Comparison of ENCODE assay signal across 7 mouse cellular contexts in genomic region chr9:107305601-107306542, GRCm38 (mm10). TPM values are rescaled to one million over a fixed set of nuclear protein-coding genes. Genes with fewer than 3 reads are reported as not detected.
A peak's percentile ranks its signal among the peaks of the same experiment; 100 is the strongest.
DNase-seq lines count a peak whose midpoint lies in the region; ATAC-seq and TF ChIP-seq lines count a peak whose summit lies in the region.

No protein-coding gene starts in this region.

- peak overlapping the region; percentile 38; the same call in 1 of the 2 replicates for H3K4me3 ChIP-seq in G1E (ENCODE audit: low read depth, low read length)
- H3K4me3 ChIP-seq in intestine, embryonic 16.5 days (ENCODE audit: low read length): no peak overlapping the region
- no peak overlapping the region for H3K4me3 ChIP-seq in lung, postnatal 0 days (ENCODE audit: low read depth, low read length)
- no peak overlapping the region for H3K4me3 ChIP-seq in cerebellum, adult 2 months (replicated peaks; ENCODE audit: insufficient read depth, low read depth, low read length)

- peak; percentile 63; the same call in 1 of the 2 replicates for TF ChIP-seq EP300 in lung, postnatal 0 days (IDR thresholded peaks at IDR 0.05)

- H3K4me1 ChIP-seq in G1E (ENCODE audit: insufficient read depth, low read depth, low read length): peaks cover 93% of the 10 kb centered on the region
- peaks cover 20% of the 10 kb centered on the region for H3K4me1 ChIP-seq in intestine, embryonic 16.5 days (ENCODE audit: control insufficient read depth, insufficient read depth, low read length)
- H3K4me1 ChIP-seq in lung, postnatal 0 days (ENCODE audit: insufficient read depth, low read depth, low read length): peaks cover 36% of the 10 kb centered on the region
- no peaks in the 10 kb centered on the region for H3K4me1 ChIP-seq in cerebellum, adult 2 months (ENCODE audit: control insufficient read depth, insufficient read depth, low read length)

- DNase-seq in CD4-positive, CD25-positive, alpha-beta regulatory T cell, adult 2 months (ENCODE audit: low read depth, low spot score): peak; percentile 82
- no peak for DNase-seq in G1E (ENCODE audit: low spot score)
- DNase-seq in lung, postnatal 0 days (ENCODE audit: low spot score): peak; percentile 86
- DNase-seq in retina, postnatal 1 day: no peak
- no peak for DNase-seq in cerebellum, adult 2 months
- no peak for DNase-seq in adrenal gland, postnatal 25 days

- H3K9me3 ChIP-seq in G1E (replicated peaks): no peaks in the 10 kb centered on the region
- H3K9me3 ChIP-seq in intestine, embryonic 16.5 days (ENCODE audit: control insufficient read depth, low read length): no peaks in the 10 kb centered on the region
- no peaks in the 10 kb centered on the region for H3K9me3 ChIP-seq in lung, postnatal 0 days (ENCODE audit: low read length)

- no peak for TF ChIP-seq CTCF in G1E (IDR thresholded peaks at IDR 0.05; ENCODE audit: low read depth, low read length)
- TF ChIP-seq CTCF in lung, postnatal 0 days (IDR thresholded peaks at IDR 0.05): no peak
- TF ChIP-seq CTCF in cerebellum, adult 2 months (IDR thresholded peaks at IDR 0.05; ENCODE audit: borderline replicate concordance, insufficient read depth, low read depth, low read length): no peak

- no peak for ATAC-seq in G1E (ENCODE audit: extremely low read depth, insufficient number of reproducible peaks, low FRiP score, poor library complexity, severe bottlenecking)
- peak; percentile 58 for ATAC-seq in intestine, embryonic 16.5 days
- peak; percentile 39 for ATAC-seq in lung, postnatal 0 days

- TF ChIP-seq POLR2A in cerebellum, adult 2 months (IDR thresholded peaks at IDR 0.05; ENCODE audit: borderline replicate concordance, insufficient read depth, low read length): no peak

- no peaks in the 10 kb centered on the region for H3K27me3 ChIP-seq in G1E (ENCODE audit: insufficient read depth, low read length)
- H3K27me3 ChIP-seq in intestine, embryonic 16.5 days (replicated peaks; ENCODE audit: control insufficient read depth, insufficient read depth, low read length): no peaks in the 10 kb centered on the region
- no peaks in the 10 kb centered on the region for H3K27me3 ChIP-seq in lung, postnatal 0 days (replicated peaks; ENCODE audit: insufficient read depth, low read length)
- no peaks in the 10 kb centered on the region for H3K27me3 ChIP-seq in cerebellum, adult 2 months (ENCODE audit: control insufficient read depth, insufficient read depth, low read length)

- no peak overlapping the region; the same call in 1 of the 2 replicates for H3K9ac ChIP-seq in intestine, embryonic 16.5 days (ENCODE audit: low read depth, low read length)
- H3K9ac ChIP-seq in lung, postnatal 0 days (replicated peaks; ENCODE audit: low read depth): no peak overlapping the region

- WGBS in intestine, embryonic 16.5 days: 45% methylated on average over 13 of the region's 13 CpGs
- WGBS in lung, postnatal 0 days: 27% methylated on average over 13 of the region's 13 CpGs
- 51% methylated on average over 13 of the region's 13 CpGs for WGBS in cerebellum, adult 2 months

- peak overlapping the region; percentile 75 for H3K27ac ChIP-seq in intestine, embryonic 16.5 days (ENCODE audit: low read length)
- H3K27ac ChIP-seq in lung, postnatal 0 days (ENCODE audit: low read length): peak overlapping the region; percentile 82
- H3K27ac ChIP-seq in cerebellum, adult 2 months (ENCODE audit: insufficient read depth, low read length): no peak overlapping the region

- peaks cover 40% of the 10 kb centered on the region for H3K36me3 ChIP-seq in G1E (replicated peaks)
- H3K36me3 ChIP-seq in intestine, embryonic 16.5 days (ENCODE audit: control insufficient read depth, insufficient read depth, low read length): peaks cover 9% of the 10 kb centered on the region; the same call in 1 of the 2 replicates
- H3K36me3 ChIP-seq in lung, postnatal 0 days (ENCODE audit: insufficient read depth, low read length): peaks cover 7% of the 10 kb centered on the region

- H3K4me2 ChIP-seq in intestine, embryonic 16.5 days (ENCODE audit: low read depth, low read length): no peak overlapping the region
- H3K4me2 ChIP-seq in lung, postnatal 0 days (replicated peaks; ENCODE audit: low read depth, low read length): no peak overlapping the region

RNA-seq across cellular contexts. Expression of gene Cish, which starts 10.0 kb away (rescaled TPM):
- total RNA-seq in G1E (2014; fragmentation: Nextera tagmentation) (106 TPM in 2 replicates), G1E (2017) (22.1 and 24.7 TPM in 2 replicates)
- 151 and 158 TPM in 2 replicates for polyA plus RNA-seq in G1E (2012)
- 17.5 and 19.9 TPM in 2 replicates for polyA plus RNA-seq in intestine, embryonic 16.5 days (2015; fragmentation: Nextera tagmentation; extraction: Ambion mirVana)
- 49.2 and 52.3 TPM in 2 replicates for polyA plus RNA-seq in lung, postnatal 0 days (2015; fragmentation: Nextera tagmentation; extraction: Ambion mirVana)
- 4.1 and 4.3 TPM in 2 replicates for polyA plus RNA-seq in cerebellum, adult 2 months (2012; rRNA removed)
- total RNA-seq in adrenal gland, postnatal 25 days (2021): 8.1 and 14.9 TPM in 2 replicates

RNA-seq across cellular contexts. Expression of gene Mapkapk3, which starts 16.2 kb away (rescaled TPM):
- total RNA-seq in G1E (2014; fragmentation: Nextera tagmentation): 41.5 and 66.3 TPM in 2 replicates
- 99.8 and 115 TPM in 2 replicates for total RNA-seq in G1E (2017)
- 60.1 and 72.6 TPM in 2 replicates for polyA plus RNA-seq in G1E (2012)
- 41.1 and 47.6 TPM in 2 replicates for polyA plus RNA-seq in intestine, embryonic 16.5 days (2015; fragmentation: Nextera tagmentation; extraction: Ambion mirVana)
- 22.9 and 24.6 TPM in 2 replicates for polyA plus RNA-seq in lung, postnatal 0 days (2015; fragmentation: Nextera tagmentation; extraction: Ambion mirVana)
- polyA plus RNA-seq in cerebellum, adult 2 months (2012; rRNA removed): 10.5 and 11.7 TPM in 2 replicates
- total RNA-seq in adrenal gland, postnatal 25 days (2021): 56.8 and 57.8 TPM in 2 replicates

RNA-seq across cellular contexts. Expression of gene Hemk1, which starts 32.3 kb away (rescaled TPM):
- 29.6 and 42.6 TPM in 2 replicates for total RNA-seq in G1E (2014; fragmentation: Nextera tagmentation)
- total RNA-seq in G1E (2017): 35.6 and 48.6 TPM in 2 replicates
- polyA plus RNA-seq in G1E (2012): 9.4 and 11.0 TPM in 2 replicates
- 11.2 and 11.8 TPM in 2 replicates for polyA plus RNA-seq in intestine, embryonic 16.5 days (2015; fragmentation: Nextera tagmentation; extraction: Ambion mirVana)
- polyA plus RNA-seq in lung, postnatal 0 days (2015; fragmentation: Nextera tagmentation; extraction: Ambion mirVana): 5.9 and 8.3 TPM in 2 replicates
- 27.8 and 31.7 TPM in 2 replicates for polyA plus RNA-seq in cerebellum, adult 2 months (2012; rRNA removed)
- total RNA-seq in adrenal gland, postnatal 25 days (2021): 21.9 and 23.0 TPM in 2 replicates

RNA-seq across cellular contexts. Expression of gene 6430571L13Rik, which starts 34.5 kb away (rescaled TPM):
- total RNA-seq in G1E (2014; fragmentation: Nextera tagmentation) (1.3 TPM in 1 of 2 replicates, not detected in the other), G1E (2017) (0.64 and 0.76 TPM in 2 replicates)
- polyA plus RNA-seq in G1E (2012): 0.29 and 0.46 TPM in 2 replicates
- 0.21 and 0.26 TPM in 2 replicates for polyA plus RNA-seq in intestine, embryonic 16.5 days (2015; fragmentation: Nextera tagmentation; extraction: Ambion mirVana)
- 0.23 and 0.36 TPM in 2 replicates for polyA plus RNA-seq in lung, postnatal 0 days (2015; fragmentation: Nextera tagmentation; extraction: Ambion mirVana)
- polyA plus RNA-seq in cerebellum, adult 2 months (2012; rRNA removed): 44.9 and 52.5 TPM in 2 replicates
- 1.4 and 1.5 TPM in 2 replicates for total RNA-seq in adrenal gland, postnatal 25 days (2021)

Comparison
In these comparisons a context has a peak if more than half of its experiments do, and no peak if none do; other contexts are left out.
1. DNase-seq: peak in CD4-positive, CD25-positive, alpha-beta regulatory T cell, adult 2 months (single experiment) and lung, postnatal 0 days (single experiment); none in G1E (single experiment), retina, postnatal 1 day (single experiment), cerebellum, adult 2 months (0 of 2) and adrenal gland, postnatal 25 days (single experiment).